Mouse (Mus musculus): ENCODE measurements around the gene Map3k9. TPM values are rescaled to one million over a fixed set of nuclear protein-coding genes. Genes with fewer than 3 reads are reported as not detected.

Map3k9 gene
- 7.2 and 8.7 TPM in 2 replicates for polyA plus RNA-seq (2015; fragmentation: Nextera tagmentation; extraction: Ambion mirVana)

- peak within 1 kb of the TSS; percentile 88 for H3K4me2 ChIP-seq (ENCODE audit: low read length)
- H3K4me1 ChIP-seq (replicated peaks; ENCODE audit: control insufficient read depth, insufficient read depth, low read length): peaks cover 19% of the 10 kb centered on the region
- WGBS: under 1% methylated on average over 40 of the region's 56 CpGs
- H3K27ac ChIP-seq (ENCODE audit: low read length): peak within 1 kb of the TSS; percentile 47
- peak within 1 kb of the TSS; percentile 69 for H3K4me3 ChIP-seq (replicated peaks; ENCODE audit: low read length)
- H3K9ac ChIP-seq (replicated peaks; ENCODE audit: low read depth, low read length): peak within 1 kb of the TSS; percentile 72
- H3K36me3 ChIP-seq (ENCODE audit: control insufficient read depth, insufficient read depth): no peaks in the 10 kb centered on the region
- no peaks in the 10 kb centered on the region for H3K9me3 ChIP-seq (ENCODE audit: control insufficient read depth, low read length)
- peaks cover 4% of the 10 kb centered on the region for H3K27me3 ChIP-seq (replicated peaks; ENCODE audit: control insufficient read depth, insufficient read depth, low read length)
- peak; percentile 98 for ATAC-seq
These were observed at the start of gene Map3k9 for GRCm38 (mm10) chr12:81781105-81781909. Map3k9 (minus strand) TSS chr12:81781175.

- H3K36me3 ChIP-seq (ENCODE audit: control insufficient read depth, insufficient read depth): no peaks in the 10 kb centered on the region
- WGBS: 22% methylated on average over 2 of the region's 2 CpGs
- ATAC-seq: no peak
These were observed 47.4 kb upstream of the Map3k9 start for GRCm38 (mm10) chr12:81828355-81828754.

GRCm38 (mm10) chr12:81822778-81823480, 42.0 kb upstream of the Map3k9 start:
- Histone ChIP-seq H3K36me3 (ENCODE audit: control insufficient read depth, insufficient read depth) (no peaks in the 10 kb centered on the region), H3K9ac (replicated peaks; ENCODE audit: low read depth, low read length) (no peak overlapping the region), H3K4me2 (ENCODE audit: low read length) (no peak overlapping the region), H3K4me1 (replicated peaks; ENCODE audit: control insufficient read depth, insufficient read depth, low read length) (no peaks in the 10 kb centered on the region), H3K4me3 (replicated peaks; ENCODE audit: low read length) (no peak overlapping the region), H3K9me3 (ENCODE audit: control insufficient read depth, low read length) (no peaks in the 10 kb centered on the region), H3K27me3 (replicated peaks; ENCODE audit: control insufficient read depth, insufficient read depth, low read length) (no peaks in the 10 kb centered on the region), H3K27ac (ENCODE audit: low read length) (no peak overlapping the region)
- WGBS: 85% methylated on average over 4 of the region's 4 CpGs
- ATAC-seq: no peak

More at GRCm38 (mm10) chr12:81828355-81828754, 47.4 kb upstream of the Map3k9 start:
- Histone ChIP-seq H3K9me3 (ENCODE audit: control insufficient read depth, low read length) (no peaks in the 10 kb centered on the region), H3K4me3 (replicated peaks; ENCODE audit: low read length) (no peak overlapping the region), H3K4me1 (replicated peaks; ENCODE audit: control insufficient read depth, insufficient read depth, low read length) (no peaks in the 10 kb centered on the region), H3K9ac (replicated peaks; ENCODE audit: low read depth, low read length) (no peak overlapping the region), H3K27ac (ENCODE audit: low read length) (no peak overlapping the region), H3K27me3 (replicated peaks; ENCODE audit: control insufficient read depth, insufficient read depth, low read length) (no peaks in the 10 kb centered on the region), H3K4me2 (ENCODE audit: low read length) (no peak overlapping the region)

GRCm38 (mm10) chr12:81822176-81822575, 41.2 kb upstream of the Map3k9 start:
- Histone ChIP-seq H3K27ac (ENCODE audit: low read length) (no peak overlapping the region), H3K4me1 (replicated peaks; ENCODE audit: control insufficient read depth, insufficient read depth, low read length) (no peaks in the 10 kb centered on the region; the same call in 1 of the 2 replicates), H3K36me3 (ENCODE audit: control insufficient read depth, insufficient read depth) (no peaks in the 10 kb centered on the region), H3K4me2 (ENCODE audit: low read length) (no peak overlapping the region), H3K27me3 (replicated peaks; ENCODE audit: control insufficient read depth, insufficient read depth, low read length) (no peaks in the 10 kb centered on the region), H3K9me3 (ENCODE audit: control insufficient read depth, low read length) (no peaks in the 10 kb centered on the region), H3K9ac (replicated peaks; ENCODE audit: low read depth, low read length) (no peak overlapping the region), H3K4me3 (replicated peaks; ENCODE audit: low read length) (no peak overlapping the region)
- no peak for ATAC-seq
- 89% methylated on average over 4 of the region's 4 CpGs for WGBS

GRCm38 (mm10) chr12:81820700-81821099, 39.7 kb upstream of the Map3k9 start:
- Histone ChIP-seq H3K4me1 (replicated peaks; ENCODE audit: control insufficient read depth, insufficient read depth, low read length) (peaks cover 9% of the 10 kb centered on the region), H3K4me2 (ENCODE audit: low read length) (no peak overlapping the region), H3K27me3 (replicated peaks; ENCODE audit: control insufficient read depth, insufficient read depth, low read length) (no peaks in the 10 kb centered on the region), H3K9ac (replicated peaks; ENCODE audit: low read depth, low read length) (no peak overlapping the region), H3K36me3 (ENCODE audit: control insufficient read depth, insufficient read depth) (no peaks in the 10 kb centered on the region), H3K27ac (ENCODE audit: low read length) (peak overlapping the region; percentile 83), H3K4me3 (replicated peaks; ENCODE audit: low read length) (no peak overlapping the region), H3K9me3 (ENCODE audit: control insufficient read depth, low read length) (no peaks in the 10 kb centered on the region)
- peak; percentile 89 for ATAC-seq
- WGBS: 71% methylated on average over 4 of the region's 4 CpGs

- Histone ChIP-seq H3K27me3 (replicated peaks; ENCODE audit: control insufficient read depth, insufficient read depth, low read length) (no peaks in the 10 kb centered on the region), H3K4me1 (replicated peaks; ENCODE audit: control insufficient read depth, insufficient read depth, low read length) (peaks cover 9% of the 10 kb centered on the region), H3K4me2 (ENCODE audit: low read length) (peak overlapping the region; percentile 30), H3K9me3 (ENCODE audit: control insufficient read depth, low read length) (no peaks in the 10 kb centered on the region), H3K36me3 (ENCODE audit: control insufficient read depth, insufficient read depth) (no peaks in the 10 kb centered on the region), H3K9ac (replicated peaks; ENCODE audit: low read depth, low read length) (no peak overlapping the region), H3K27ac (ENCODE audit: low read length) (no peak overlapping the region), H3K4me3 (replicated peaks; ENCODE audit: low read length) (0 out of 2 replicates have a peak overlapping the region, but pooled peaks have one; percentile 0)
- ATAC-seq: no peak
- 37% methylated on average over 6 of the region's 6 CpGs for WGBS
These were observed 36.1 kb upstream of the Map3k9 start for GRCm38 (mm10) chr12:81817126-81817505.

- H3K4me1 ChIP-seq (replicated peaks; ENCODE audit: control insufficient read depth, insufficient read depth, low read length): peaks cover 9% of the 10 kb centered on the region
- 0 out of 2 replicates have a peak overlapping the region, but pooled peaks have one; percentile 11 for H3K9ac ChIP-seq (replicated peaks; ENCODE audit: low read depth, low read length)
- 0 out of 2 replicates have a peak overlapping the region, but pooled peaks have one; percentile 0 for H3K4me3 ChIP-seq (replicated peaks; ENCODE audit: low read length)
- no peaks in the 10 kb centered on the region for H3K36me3 ChIP-seq (ENCODE audit: control insufficient read depth, insufficient read depth)
- peak overlapping the region; percentile 30 for H3K4me2 ChIP-seq (ENCODE audit: low read length)
- H3K27ac ChIP-seq (ENCODE audit: low read length): peak overlapping the region; percentile 69
- H3K9me3 ChIP-seq (ENCODE audit: control insufficient read depth, low read length): no peaks in the 10 kb centered on the region
- H3K27me3 ChIP-seq (replicated peaks; ENCODE audit: control insufficient read depth, insufficient read depth, low read length): no peaks in the 10 kb centered on the region
- WGBS: 4% methylated on average over 10 of the region's 10 CpGs
- ATAC-seq: 0 out of 2 replicates have a peak, but pooled peaks have one; percentile 5
These were observed 35.6 kb upstream of the Map3k9 start for GRCm38 (mm10) chr12:81816330-81817125.

GRCm38 (mm10) chr12:81814742-81815141, 33.8 kb upstream of the Map3k9 start:
- H3K9me3 ChIP-seq (ENCODE audit: control insufficient read depth, low read length): no peaks in the 10 kb centered on the region
- H3K4me3 ChIP-seq (replicated peaks; ENCODE audit: low read length): no peak overlapping the region
- H3K27me3 ChIP-seq (replicated peaks; ENCODE audit: control insufficient read depth, insufficient read depth, low read length): no peaks in the 10 kb centered on the region
- WGBS: 94% methylated on average over 5 of the region's 5 CpGs
- H3K36me3 ChIP-seq (ENCODE audit: control insufficient read depth, insufficient read depth): no peaks in the 10 kb centered on the region
- no peak overlapping the region for H3K27ac ChIP-seq (ENCODE audit: low read length)
- H3K4me1 ChIP-seq (replicated peaks; ENCODE audit: control insufficient read depth, insufficient read depth, low read length): peaks cover 9% of the 10 kb centered on the region
- no peak for ATAC-seq
- H3K9ac ChIP-seq (replicated peaks; ENCODE audit: low read depth, low read length): no peak overlapping the region
- H3K4me2 ChIP-seq (ENCODE audit: low read length): no peak overlapping the region

Data from forebrain, embryonic 16.5 days (tissue).